Mouse (Mus musculus): Measurements from ENCODE around the gene C1qtnf6.

GRCm38 (mm10) chr15:78571554-78572269 is 40.5 kb upstream of the C1qtnf6 start:
- no peak for TF ChIP-seq CTCF (conservative IDR thresholded peaks at IDR 0.05 in 1 of 2, IDR thresholded peaks at IDR 0.05 in 1 of 2; ENCODE audit: low read depth in 2 of 2, low read length in 2 of 2)
- TF ChIP-seq USF2 (conservative IDR thresholded peaks at IDR 0.05; ENCODE audit: low read depth, low read length): no peak
- TF ChIP-seq HCFC1 (IDR thresholded peaks at IDR 0.05; ENCODE audit: low read depth, low read length): peak; percentile 54
- peak; percentile 75; the same call in 1 of the 2 replicates for TF ChIP-seq MEF2A (IDR thresholded peaks at IDR 0.05; ENCODE audit: borderline replicate concordance, low read depth, low read length)
- TF ChIP-seq POLR2A (IDR thresholded peaks at IDR 0.05; ENCODE audit: low read depth, low read length): peak; percentile 96
- no peak for TF ChIP-seq GABPA (IDR thresholded peaks at IDR 0.05; ENCODE audit: insufficient replicate concordance, low read depth, low read length)
- no peak; the same call in 1 of the 2 replicates for TF ChIP-seq SMC3 (IDR thresholded peaks at IDR 0.05; ENCODE audit: low read depth, low read length)
- no peak for TF ChIP-seq USF1 (IDR thresholded peaks at IDR 0.05; ENCODE audit: low read depth, low read length)

Measured in CH12.LX (cell line).